ENCODE assay signal across 21 mouse cellular contexts in genomic region chr7:131810916-131811315, GRCm38 (mm10).
DNase-seq lines count a peak whose midpoint lies in the region; ATAC-seq and TF ChIP-seq lines count a peak whose summit lies in the region.
"Had no signal": no experiment of that assay in that cellular context is flagged by ENCODE, and none has a peak within 500 bp of the region (broad histone marks: within the 10 kb centered on the region; RNA-seq: fewer than 3 reads in every experiment).

No protein-coding gene starts in this region.

- intact Hi-C loops in heart, postnatal 10 days (cut with DNase I), result no loop called here

- no peak for TF ChIP-seq CTCF in midbrain, postnatal 0 days (IDR thresholded peaks at IDR 0.05)

- peaks cover 5% of the 10 kb centered on the region; the same call in 1 of the 2 replicates for H3K27me3 ChIP-seq in midbrain, postnatal 0 days (ENCODE audit: insufficient read depth, low read length)
- H3K27me3 ChIP-seq: embryonic facial prominence, embryonic 15.5 days; heart, embryonic 15.5 days; Patski had no signal

- no peak overlapping the region for H3K27ac ChIP-seq in midbrain, postnatal 0 days (ENCODE audit: low read depth, low read length)
- H3K27ac ChIP-seq: embryonic facial prominence, embryonic 15.5 days; forebrain, embryonic 10.5 days; forebrain, embryonic 15.5 days; heart, embryonic 15.5 days; hindbrain, embryonic 15.5 days had no signal

- no peaks in the 10 kb centered on the region for H3K4me1 ChIP-seq in midbrain, postnatal 0 days (ENCODE audit: insufficient read depth, low read length)
- H3K4me1 ChIP-seq: embryonic facial prominence, embryonic 15.5 days; forebrain, embryonic 15.5 days; heart, embryonic 15.5 days; hindbrain, embryonic 15.5 days had no signal

- 67% methylated on average over 4 of the region's 4 CpGs for WGBS in midbrain, postnatal 0 days

- H3K4me3 ChIP-seq in midbrain, postnatal 0 days (ENCODE audit: low read depth, low read length), result no peak overlapping the region
- H3K4me3 ChIP-seq: embryonic facial prominence, embryonic 15.5 days; erythroblast, embryonic 14.5 days; forebrain, embryonic 10.5 days; forebrain, embryonic 15.5 days; heart, embryonic 15.5 days; hindbrain, embryonic 15.5 days had no signal

- no peak overlapping the region for H3K4me2 ChIP-seq in midbrain, postnatal 0 days (ENCODE audit: low read depth, low read length, poor library complexity, severe bottlenecking)
- H3K4me2 ChIP-seq: embryonic facial prominence, embryonic 15.5 days; forebrain, embryonic 15.5 days; heart, embryonic 15.5 days; hindbrain, embryonic 15.5 days had no signal

- DNase-seq in adrenal gland, adult 2 months, result peak; percentile 47
- DNase-seq in adrenal gland, postnatal 4 days (ENCODE audit: low spot score in 2 of 2), result no peak
- DNase-seq in heart, postnatal 10 days, result peak; percentile 1 to 4
- no peak for DNase-seq in heart, adult 11 months
- DNase-seq in adrenal gland, postnatal 10 days, result peak; percentile 53
- DNase-seq in B cell, adult 2 months, result no peak
- DNase-seq in midbrain, postnatal 0 days (ENCODE audit: low spot score), result no peak
- DNase-seq: cerebellum, adult 18-20 months; cerebellum, postnatal 10 days; embryo, embryonic 11 days; gastrocnemius, postnatal 36 days; kidney, adult 2 months had no signal

- ATAC-seq in midbrain, postnatal 0 days (ENCODE audit: low FRiP score), result no peak
- ATAC-seq: activated CD4-positive, CD25-positive, alpha-beta regulatory T cell, adult 4 months; forebrain, embryonic 15.5 days; intestine, embryonic 16.5 days; Patski had no signal

- H3K9me3 ChIP-seq in midbrain, postnatal 0 days (ENCODE audit: low read length), result no peaks in the 10 kb centered on the region
- H3K9me3 ChIP-seq: embryonic facial prominence, embryonic 15.5 days; forebrain, embryonic 10.5 days; forebrain, embryonic 15.5 days; heart, embryonic 15.5 days; hindbrain, embryonic 15.5 days had no signal

- H3K9ac ChIP-seq in midbrain, postnatal 0 days (replicated peaks; ENCODE audit: low read length, poor library complexity, severe bottlenecking), result no peak overlapping the region
- H3K9ac ChIP-seq: embryonic facial prominence, embryonic 15.5 days; forebrain, embryonic 15.5 days; heart, embryonic 15.5 days; hindbrain, embryonic 15.5 days had no signal

- no peaks in the 10 kb centered on the region for H3K36me3 ChIP-seq in midbrain, postnatal 0 days (ENCODE audit: insufficient read depth, low read length)
- H3K36me3 ChIP-seq: embryonic facial prominence, embryonic 15.5 days; forebrain, embryonic 10.5 days; forebrain, embryonic 15.5 days; heart, embryonic 15.5 days; hindbrain, embryonic 15.5 days had no signal

Comparison
In these comparisons a context has a peak if more than half of its experiments do, and no peak if none do; other contexts are left out.
1. DNase-seq: peak in adrenal gland, adult 2 months (single experiment), heart, postnatal 10 days (2 of 2) and adrenal gland, postnatal 10 days (single experiment); none in adrenal gland, postnatal 4 days (0 of 2), heart, adult 11 months (single experiment), B cell, adult 2 months (0 of 2) and midbrain, postnatal 0 days (single experiment).